Mouse (Mus musculus) G1E-ER4 (cell line): Measurements from ENCODE around the gene Ift20. TPM values are rescaled to one million over a fixed set of nuclear protein-coding genes. Genes with fewer than 3 reads are reported as not detected.

Experiments used
- GATA1 ChIP-seq: IDR thresholded peaks from one replicate; pipeline ENCODE4 v1.8.0; 2012; ENCODE audit warnings: low read length, inconsistent platforms
- polyA plus RNA-seq: library from polyadenylated mRNA; stranded (reverse); fragments of >175 nt; gene quantifications from 2 replicates; pipeline ENCODE4 v1.2.3, GENCODE M21; 2012

The Ift20 gene
- polyA plus RNA-seq, 1 experiment: 37.8 TPM

DNA sequence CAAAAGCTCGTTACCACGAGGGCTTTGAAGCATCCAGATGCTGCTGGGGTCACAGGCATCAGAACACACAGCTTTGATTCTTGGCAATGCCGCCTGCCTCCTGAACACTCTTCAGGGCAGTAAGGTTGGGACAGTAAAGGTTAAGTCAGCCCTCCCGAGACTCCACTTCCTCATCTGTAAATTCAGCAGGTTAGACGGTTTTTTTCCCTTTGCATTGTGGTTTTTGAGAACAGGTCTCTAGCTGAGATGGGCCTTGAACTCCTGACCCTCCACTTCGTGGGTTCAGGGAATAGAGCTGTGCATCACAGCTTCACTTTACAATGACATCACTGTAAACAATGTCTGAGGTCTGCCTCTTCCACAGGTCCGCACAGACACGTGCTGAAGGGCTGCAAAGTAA is 9.0 kb downstream of the Ift20 start:
- TF ChIP-seq GATA1: no peak

DNA sequence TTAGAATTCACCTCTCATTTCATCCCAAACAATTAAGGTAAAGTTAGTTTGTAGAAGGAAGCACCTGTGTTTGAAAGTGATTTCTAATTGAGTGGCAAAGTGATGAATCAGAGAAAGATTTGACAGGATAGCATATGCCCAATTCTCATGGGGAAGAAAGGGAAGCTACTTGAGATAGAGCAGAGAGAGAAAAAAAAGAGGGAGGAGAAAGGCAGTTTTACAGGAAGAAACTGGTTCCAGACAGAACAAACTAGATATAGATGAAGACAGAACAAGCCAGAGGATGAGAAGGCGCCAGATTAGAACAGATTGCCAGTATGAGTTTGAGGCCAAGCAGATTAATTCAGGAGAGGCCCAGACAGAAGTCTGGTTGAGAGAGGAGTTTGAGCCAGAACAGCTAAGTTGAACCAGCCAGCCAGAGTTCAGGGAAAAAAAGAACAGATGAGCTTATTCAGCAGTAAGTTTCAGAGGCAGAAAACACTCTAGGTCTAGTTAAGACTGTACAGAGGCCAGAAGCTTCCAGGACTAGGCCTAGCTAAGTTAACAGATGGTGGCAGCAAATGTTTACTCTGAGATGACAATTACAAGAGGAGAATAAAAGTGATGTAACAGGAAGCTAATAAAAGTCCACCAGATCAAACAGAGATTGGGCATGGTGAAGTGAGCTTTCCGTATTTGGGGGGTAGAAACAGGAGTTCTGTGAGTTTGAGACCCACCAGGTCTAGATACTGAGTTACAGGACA is 11.7 kb downstream of the Ift20 start:
- TF ChIP-seq GATA1: no peak

DNA sequence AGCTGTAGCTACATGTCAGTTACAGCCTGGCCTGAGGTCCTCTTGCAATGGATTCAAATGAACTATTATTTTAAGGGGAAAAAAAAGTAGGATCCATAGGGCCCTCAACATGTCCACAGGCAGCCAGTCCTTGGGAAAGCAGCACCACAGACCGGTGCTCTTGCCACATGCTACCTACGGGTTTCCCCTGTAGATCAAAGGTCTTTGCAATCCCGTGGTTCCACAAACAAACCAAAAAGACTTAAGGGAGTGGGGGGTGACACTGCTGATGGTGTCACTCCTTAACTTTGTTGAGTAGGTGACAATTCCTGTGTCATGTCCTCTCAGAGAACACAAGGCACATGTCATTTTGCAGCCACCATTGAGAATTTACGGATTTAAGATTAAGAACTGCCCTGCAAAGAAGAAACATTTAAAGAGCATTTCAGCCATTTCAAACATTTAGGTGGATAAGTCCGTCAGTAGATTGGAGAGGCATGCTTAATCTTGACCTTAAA is 13.4 kb downstream of the Ift20 start:
- TF ChIP-seq GATA1: no peak

DNA sequence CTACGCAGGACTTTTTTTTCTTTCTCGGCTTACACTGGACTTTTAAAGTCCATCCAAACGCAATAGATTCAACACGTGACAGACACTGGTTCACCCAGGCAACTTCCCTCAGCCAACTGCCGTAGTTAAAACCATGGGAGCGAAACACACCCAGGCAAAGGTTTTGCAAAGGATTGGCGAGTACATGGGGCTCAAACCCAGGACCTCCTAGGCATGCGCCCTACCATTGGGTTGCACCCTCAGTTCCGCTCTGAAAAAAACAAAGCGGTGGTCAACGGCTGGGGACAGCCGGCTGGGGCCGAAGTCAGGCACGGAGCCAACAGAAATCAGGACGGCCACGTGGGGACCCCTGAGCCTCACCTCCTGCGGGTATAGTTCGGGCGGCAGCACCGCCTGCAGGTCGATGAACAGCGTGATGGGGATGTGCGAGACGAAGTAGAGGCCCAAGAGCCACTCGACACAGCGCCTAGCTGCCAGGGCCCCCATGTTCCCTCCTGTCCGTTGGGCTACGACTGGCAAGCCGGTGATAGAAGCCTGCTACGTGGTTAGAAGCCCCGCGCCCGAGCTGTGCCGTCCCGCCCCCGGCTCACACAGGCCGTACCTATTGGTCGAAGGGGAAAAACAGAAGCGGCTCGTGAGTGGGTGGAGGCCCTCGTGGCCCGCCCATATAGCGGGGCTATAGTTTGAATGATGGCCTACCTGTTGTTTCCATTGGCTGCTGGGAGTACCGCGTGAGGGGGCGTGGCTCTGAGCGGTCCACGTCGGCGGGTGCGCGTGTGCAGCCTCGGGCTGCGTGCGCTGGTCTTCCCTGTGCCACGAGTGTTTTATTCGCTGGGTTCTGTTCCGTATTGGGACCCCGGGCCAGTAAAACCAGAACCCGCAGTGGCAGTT is 14.3 kb downstream of the Ift20 start, which contains the start of gene Tmem97:
Gene Tmem97 (minus strand): TSS at position 610 of the 891 bp plus-strand sequence.
- no peak for TF ChIP-seq GATA1

DNA sequence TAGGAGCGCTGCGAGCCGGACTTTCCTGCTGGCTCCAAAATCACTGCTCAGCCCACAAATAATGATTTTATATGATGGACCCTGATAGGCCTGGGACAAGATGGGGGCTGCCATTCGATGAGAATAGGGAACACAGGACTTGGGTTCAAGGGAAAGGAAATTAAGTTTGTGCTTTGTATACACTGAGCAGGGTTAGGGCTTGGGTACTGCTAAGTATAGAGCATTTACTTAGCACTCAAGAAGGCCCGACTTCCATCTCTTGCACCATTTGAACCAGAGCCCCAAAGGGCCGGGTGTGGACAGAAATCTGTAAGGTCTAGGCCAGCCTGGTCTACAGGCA is 14.9 kb downstream of the Ift20 start:
- no peak for TF ChIP-seq GATA1

DNA sequence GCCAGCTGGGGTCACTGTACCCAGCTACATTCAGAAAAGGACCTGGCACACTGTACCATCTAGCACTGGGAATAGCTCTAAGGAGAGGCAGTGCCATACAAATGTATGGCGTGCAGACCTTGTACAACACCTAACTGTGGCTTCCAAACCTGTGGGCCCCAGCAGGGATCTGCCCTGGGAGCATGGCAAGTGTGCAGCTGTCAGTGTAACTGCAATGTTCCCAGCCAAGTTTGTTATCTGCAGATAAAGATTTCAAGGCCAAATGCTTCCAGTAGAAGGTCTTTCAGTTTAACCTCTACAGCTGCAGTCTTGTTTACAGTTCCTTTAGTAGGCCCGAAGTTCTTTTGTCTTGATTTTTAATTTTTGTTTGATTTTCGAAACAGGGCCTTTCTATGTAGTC is 19.5 kb downstream of the Ift20 start:
- no peak for TF ChIP-seq GATA1

DNA sequence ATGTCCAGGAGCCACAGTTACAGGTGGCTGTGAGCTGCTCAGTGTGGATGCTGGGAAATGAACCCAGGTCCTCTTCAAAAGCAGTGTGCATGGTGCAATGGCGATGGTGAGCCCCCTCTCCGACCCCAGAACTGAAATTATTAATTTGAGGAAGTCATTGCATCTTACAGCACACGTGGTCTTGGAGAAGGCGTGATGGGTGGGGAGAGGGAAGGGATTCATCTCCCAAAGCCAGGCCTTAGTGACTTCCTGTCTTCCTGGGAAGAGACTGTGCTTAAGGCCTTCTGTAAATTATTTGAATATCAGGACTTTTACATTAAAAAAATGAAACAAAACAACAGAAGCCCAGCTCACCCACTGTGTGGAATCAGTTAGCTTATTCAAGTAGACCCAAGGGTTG is 19.9 kb downstream of the Ift20 start:
- no peak for TF ChIP-seq GATA1

DNA sequence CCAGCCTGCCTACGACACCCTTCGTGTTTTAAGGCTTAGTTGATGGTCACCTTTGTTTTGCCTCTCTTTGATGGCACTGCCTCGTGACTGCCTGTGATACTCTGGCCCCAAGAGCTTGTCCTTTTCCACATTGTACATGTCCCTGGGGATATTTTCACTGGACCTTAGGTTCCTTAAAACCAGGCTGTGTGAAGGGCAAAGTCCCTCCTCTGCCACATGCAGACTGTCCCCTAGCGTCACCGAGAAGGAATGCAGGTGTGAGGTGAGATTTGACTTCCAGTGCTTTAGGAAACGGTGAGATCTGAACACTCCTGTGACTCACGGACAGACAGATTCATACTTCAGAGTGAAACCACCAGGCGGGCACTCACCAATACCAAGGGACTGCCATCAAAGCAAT is 21.1 kb downstream of the Ift20 start:
- no peak for TF ChIP-seq GATA1

DNA sequence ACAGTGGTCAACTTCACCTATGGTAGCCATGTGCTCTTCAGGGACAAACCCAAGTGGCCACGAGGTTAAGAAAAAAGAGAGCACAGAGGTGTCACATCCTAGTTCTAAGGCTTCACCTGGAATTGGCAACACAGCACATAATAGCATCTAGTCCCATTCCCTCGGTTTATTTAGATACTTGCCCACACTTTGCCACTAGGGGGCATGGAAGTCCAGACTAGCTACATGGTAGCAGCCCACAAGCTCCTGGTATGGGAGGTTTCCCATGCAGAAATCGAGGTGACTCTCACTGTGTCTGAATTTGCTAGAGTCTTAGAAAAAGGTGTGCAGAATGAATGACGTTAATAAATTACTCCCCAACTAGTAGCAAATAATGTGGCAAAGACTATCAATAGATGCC is 24.3 kb downstream of the Ift20 start:
- no peak for TF ChIP-seq GATA1

DNA sequence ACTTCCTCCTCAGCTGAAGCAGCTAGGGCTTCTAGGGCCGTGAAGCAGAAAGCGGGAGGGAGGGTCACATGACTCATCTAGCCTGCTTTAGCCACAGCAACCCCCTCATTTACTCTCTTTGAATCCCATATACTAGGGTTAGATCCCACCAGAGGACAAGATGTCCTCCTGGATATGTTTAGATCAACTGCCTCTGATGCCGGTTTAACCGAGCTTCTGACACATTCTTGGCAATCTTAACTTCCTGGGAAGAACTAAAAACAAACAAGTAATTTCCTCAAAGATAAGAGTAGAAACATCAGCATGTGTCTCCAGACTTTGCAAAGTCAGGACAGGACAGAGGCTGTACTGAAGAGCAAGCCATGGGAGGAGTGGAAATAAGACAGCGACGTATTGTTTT is 30.6 kb downstream of the Ift20 start:
- no peak for TF ChIP-seq GATA1

DNA sequence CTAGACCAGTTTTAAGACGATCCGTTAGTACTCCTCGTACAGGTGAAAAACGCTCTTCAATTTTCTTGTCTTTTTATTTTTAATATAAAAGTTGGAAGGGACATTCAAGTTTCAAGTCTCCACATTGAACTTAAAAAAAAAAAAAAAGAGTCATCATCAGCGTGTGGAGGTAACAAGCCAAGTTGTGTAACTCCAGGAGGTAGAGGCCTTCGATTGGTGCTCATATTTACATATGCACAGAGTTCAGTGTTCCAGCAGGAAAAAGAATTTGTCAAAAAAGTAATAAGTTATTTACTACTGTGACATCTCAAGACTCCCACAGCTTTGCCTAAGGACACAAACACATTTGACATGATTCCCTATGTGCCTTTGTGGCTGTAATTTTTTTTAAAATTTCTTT is 31.5 kb downstream of the Ift20 start:
- no peak for TF ChIP-seq GATA1

DNA sequence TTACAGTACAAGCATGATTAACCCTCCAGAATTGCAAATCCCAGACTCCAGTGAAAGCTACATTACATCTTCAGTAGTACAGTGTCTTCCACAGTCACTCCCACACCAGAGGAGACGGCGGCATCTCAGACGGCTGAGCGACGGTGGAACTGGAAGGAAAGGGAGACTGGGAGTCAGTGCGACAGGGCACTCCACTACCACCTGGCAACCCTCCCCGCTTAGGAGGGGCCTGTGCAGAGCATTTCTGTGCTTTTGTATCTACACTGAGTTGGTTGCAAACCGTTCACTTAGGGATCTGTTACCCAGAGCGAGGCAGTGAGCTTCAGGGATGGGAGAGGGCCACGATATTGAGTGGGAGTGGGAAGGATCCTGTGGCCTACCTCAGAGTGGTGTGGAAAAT is 32.7 kb downstream of the Ift20 start:
- TF ChIP-seq GATA1: no peak

DNA sequence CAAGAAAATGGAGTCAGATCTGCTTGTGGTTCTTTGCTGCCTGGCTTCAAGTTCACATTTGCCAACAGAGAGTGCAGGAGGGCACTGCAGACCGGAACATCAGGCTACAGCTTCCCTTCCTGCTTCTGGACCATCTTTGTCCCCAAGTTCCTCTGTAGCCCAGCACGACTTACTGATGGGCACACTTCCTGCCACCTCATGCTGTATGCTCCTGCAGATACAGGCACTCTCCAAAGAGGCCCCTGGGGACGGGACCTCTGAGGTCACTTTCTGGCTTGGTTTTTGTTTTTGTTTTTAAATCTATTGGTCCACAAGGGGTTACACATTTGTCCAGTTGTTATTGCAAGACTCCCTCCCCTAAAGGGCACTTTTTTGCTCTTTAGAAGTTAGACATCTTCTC is 33.6 kb downstream of the Ift20 start:
- no peak for TF ChIP-seq GATA1

DNA sequence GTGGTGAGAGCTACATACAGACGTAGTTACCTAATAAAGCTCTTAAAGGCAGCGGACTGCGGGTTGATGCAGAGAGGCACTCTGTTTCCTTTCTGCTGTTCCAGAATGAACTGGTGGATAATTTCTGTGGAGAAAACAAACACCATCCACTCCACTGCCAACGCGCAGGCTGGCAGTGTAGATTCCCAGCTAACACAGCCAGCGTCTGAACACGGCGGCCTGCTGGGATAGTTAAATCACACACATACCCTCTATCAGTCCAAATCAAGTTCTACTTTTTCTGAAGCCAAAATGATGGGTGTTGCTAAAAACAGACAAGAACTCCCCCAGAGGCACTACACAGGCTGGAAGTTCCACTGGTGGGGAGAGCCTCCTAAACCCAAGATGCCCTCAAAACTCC is 35.3 kb downstream of the Ift20 start:
- no peak for TF ChIP-seq GATA1

DNA sequence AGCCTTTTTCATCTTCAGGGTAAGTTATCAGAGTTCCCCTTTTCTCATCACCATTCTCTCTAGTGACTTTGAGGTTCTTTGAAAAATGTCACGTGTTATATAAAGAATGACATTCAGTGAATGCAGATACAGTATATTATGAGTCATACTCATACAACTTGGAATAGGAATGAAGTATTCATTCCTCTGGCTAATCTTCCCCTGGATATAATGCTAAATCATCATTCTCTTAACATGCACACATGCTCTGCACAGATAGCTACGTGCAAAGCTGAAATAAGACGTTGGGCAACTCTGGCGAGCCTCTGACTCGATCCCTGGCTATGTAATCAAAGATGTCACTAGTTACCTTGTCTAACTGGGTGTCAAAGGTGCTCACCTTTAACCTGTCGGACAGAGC is 35.7 kb downstream of the Ift20 start:
- no peak for TF ChIP-seq GATA1

DNA sequence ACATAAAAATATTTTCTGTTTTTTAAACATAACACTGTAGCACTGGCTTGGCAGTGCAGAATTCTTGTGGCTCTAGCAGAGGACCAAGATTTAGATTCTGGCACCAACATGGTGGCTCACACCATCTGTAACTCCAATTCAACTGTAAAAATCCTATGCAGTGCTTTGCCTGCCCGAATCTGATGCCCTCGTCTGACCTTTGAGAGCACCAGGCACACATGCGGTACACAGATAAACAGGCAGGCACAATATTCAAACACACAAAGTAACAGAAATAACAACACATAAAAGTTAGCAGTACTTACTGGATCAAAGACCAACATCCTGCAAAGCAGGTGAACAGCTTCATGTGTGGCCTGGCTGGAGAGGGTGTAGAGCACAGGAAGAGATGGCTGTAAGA is 38.4 kb downstream of the Ift20 start:
- no peak for TF ChIP-seq GATA1

DNA sequence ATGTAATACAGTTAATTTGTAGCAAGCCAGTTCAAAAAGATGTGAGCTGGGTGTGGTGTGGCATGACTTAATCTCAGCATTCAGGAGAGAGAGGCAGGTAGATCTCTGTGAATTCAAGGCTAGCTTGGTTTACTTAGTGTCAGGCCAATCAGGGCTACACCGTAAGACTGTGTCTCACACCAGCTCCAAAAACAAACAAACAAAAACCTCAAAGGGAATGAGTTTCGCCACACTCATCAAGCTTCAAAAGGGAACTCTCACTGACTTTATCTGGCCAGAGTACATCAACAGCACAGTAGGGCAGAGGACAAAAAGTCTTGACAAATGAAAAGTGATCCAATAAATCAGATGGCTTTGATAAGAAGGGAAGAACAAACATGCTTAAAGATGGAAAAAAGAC is 38.8 kb downstream of the Ift20 start:
- TF ChIP-seq GATA1: no peak

DNA sequence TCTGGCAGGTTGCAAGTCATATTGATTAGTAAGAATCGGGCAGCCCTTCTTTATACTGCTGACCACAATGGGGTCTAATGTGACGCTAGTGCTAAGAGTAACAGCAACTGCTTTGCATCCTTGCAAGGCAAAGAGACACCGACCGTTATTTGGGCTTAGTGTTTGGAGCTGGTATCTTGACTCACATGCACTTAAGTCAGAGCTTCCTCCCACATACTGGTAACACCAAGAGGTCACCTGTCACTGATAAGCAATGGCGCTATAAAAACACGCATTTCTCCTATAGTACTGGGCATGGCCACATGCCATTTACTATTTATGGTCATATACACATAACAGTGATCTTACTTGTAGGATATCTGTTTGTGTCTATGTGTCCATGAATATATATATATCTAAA is 46.7 kb downstream of the Ift20 start:
- no peak for TF ChIP-seq GATA1
